Mouse (Mus musculus) megakaryocyte, embryonic 14.5 days (primary cell): ENCODE data around the gene Mthfsd. TPM values are rescaled to one million over a fixed set of nuclear protein-coding genes. Genes with fewer than 3 reads are reported as not detected.

ENCODE experiments used
- H3K27me3 ChIP-seq: replicated peaks from 2 replicates; pipeline ENCODE3; 2012; ENCODE audit warnings: inconsistent platforms
- H3K36me3 ChIP-seq: replicated peaks from 2 replicates; pipeline ENCODE3; 2012; ENCODE audit warnings: low read length, inconsistent platforms, mixed read lengths
- H3K4me1 ChIP-seq: 2 replicates; pipeline ENCODE4 v1.6.1; 2012; ENCODE audit warnings: inconsistent platforms
- H3K4me3 ChIP-seq: replicated peaks from 2 replicates; pipeline ENCODE3; 2012; ENCODE audit warnings: moderate library complexity, mild to moderate bottlenecking, inconsistent platforms
- H3K9me3 ChIP-seq: 2 replicates; pipeline ENCODE4 v1.6.1; 2012; ENCODE audit warnings: inconsistent platforms
- FLI1 ChIP-seq: IDR thresholded peaks from 2 replicates; pipeline ENCODE4 v1.6.1; 2012; ENCODE audit warnings: low read length, inconsistent platforms, mixed read lengths
- GATA1 ChIP-seq: IDR thresholded peaks from 3 replicates; pipeline ENCODE4 v1.6.1; 2012; ENCODE audit warnings: mixed read lengths, low read length, inconsistent platforms, borderline replicate concordance
- polyA plus RNA-seq: library from polyadenylated mRNA; stranded (reverse); fragments of >175 nt; gene quantifications from 2 replicates; pipeline ENCODE4 v1.2.3, GENCODE M21; 2012; ENCODE audit warnings: low replicate concordance; ENCODE audit not compliant: insufficient read depth

The Mthfsd gene
- polyA plus RNA-seq, 1 experiment = 66.9 TPM

- Histone ChIP-seq H3K36me3 (no peaks in the 10 kb centered on the region), H3K4me1 (peaks cover 7% of the 10 kb centered on the region), H3K9me3 (no peaks in the 10 kb centered on the region), H3K4me3 (no peak overlapping the region), H3K27me3 (peaks cover 98% of the 10 kb centered on the region)
- TF ChIP-seq GATA1 = no peak
- no peak for TF ChIP-seq FLI1
These were observed 33.4 kb downstream of the Mthfsd start for GRCm38 (mm10) chr8:121074848-121075145.

DNA sequence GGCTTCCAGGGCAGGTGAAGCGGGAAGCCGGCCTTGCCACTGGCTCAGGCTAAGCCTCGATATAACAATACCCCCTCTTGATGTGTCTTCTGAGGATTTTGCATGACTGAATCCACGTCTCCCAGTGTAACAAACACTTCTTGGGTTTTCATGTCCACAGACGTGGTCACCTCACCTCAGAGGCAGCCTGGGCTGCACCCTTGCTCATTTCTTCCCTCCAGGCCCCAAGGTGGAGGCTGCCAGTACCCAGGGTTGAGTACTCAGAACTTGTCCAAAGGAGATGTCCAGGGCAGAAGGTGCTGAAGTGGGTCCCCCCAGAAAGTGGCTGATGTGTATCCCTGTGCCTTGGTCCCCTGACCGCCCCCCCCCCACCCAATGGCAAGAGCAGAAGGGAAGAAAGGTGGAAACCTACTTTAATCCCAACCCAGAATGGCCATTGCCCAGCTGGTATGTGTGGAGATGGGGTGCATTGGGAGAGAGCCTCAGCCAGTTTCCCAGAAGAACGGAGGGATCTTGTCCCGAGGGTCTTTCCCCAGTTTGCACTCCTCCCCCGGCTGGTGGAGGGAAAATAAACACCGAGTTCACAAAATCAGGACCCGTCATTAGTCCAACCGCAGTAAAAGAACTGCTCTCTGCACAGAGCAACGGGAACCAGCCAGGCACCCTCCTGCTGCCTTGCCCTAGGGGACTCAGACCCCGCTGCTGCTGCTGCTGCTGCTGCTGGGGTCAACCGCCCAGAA lies 33.9 kb downstream of the Mthfsd start:
- Histone ChIP-seq H3K4me1 (peaks cover 7% of the 10 kb centered on the region), H3K36me3 (no peaks in the 10 kb centered on the region), H3K27me3 (peaks cover 98% of the 10 kb centered on the region), H3K9me3 (no peaks in the 10 kb centered on the region), H3K4me3 (no peak overlapping the region)
- no peak for TF ChIP-seq GATA1
- TF ChIP-seq FLI1 = no peak

DNA sequence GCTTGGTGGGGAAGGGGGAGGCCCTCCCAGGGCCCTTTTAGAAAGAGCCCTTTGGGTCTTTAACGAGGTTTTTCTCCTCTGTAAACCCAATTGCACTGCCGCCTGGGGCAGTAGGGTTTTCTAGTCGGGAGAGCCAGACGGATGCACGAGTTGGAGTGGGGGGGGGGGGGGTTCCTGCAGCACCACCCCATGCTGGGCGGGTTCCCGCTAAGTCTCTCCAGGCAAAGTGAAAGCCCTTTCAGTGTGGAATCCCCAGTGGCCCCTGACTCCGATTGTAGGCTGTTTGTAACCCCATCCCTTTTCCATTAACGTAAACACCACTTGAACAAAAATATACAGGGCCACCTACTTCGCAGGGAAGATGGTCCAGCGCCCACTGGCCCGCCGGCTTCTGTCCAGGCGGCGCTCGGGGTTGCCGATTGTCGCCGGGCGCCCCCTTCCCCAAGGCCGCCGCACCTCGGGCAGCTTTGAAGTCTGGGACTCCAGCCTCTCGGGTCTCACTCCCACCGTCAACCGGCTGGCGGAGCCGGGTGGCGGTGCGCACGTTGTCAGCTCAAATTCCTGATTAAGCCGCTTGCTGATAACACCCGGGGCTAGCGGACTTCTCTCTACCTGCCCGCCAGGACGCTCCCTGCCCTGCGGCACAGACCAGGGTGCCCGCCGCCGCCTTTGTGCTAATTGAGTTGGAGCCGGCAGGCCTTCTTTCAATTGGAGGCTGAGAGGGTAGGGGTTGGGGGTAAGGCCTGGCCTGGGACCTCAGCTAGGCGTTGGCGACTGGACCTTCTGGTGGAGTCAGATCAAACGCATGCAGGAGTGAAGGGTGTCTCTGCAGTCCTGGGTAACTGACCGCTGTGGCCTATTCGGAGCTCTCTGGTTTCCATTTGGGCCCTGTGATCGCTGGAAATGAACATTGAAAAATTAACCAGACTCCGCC lies 34.8 kb downstream of the Mthfsd start:
- Histone ChIP-seq H3K4me1 (peaks cover 7% of the 10 kb centered on the region), H3K36me3 (no peaks in the 10 kb centered on the region), H3K27me3 (peaks cover 98% of the 10 kb centered on the region), H3K9me3 (no peaks in the 10 kb centered on the region), H3K4me3 (no peak overlapping the region)
- TF ChIP-seq GATA1 (no peak), FLI1 (no peak)

DNA sequence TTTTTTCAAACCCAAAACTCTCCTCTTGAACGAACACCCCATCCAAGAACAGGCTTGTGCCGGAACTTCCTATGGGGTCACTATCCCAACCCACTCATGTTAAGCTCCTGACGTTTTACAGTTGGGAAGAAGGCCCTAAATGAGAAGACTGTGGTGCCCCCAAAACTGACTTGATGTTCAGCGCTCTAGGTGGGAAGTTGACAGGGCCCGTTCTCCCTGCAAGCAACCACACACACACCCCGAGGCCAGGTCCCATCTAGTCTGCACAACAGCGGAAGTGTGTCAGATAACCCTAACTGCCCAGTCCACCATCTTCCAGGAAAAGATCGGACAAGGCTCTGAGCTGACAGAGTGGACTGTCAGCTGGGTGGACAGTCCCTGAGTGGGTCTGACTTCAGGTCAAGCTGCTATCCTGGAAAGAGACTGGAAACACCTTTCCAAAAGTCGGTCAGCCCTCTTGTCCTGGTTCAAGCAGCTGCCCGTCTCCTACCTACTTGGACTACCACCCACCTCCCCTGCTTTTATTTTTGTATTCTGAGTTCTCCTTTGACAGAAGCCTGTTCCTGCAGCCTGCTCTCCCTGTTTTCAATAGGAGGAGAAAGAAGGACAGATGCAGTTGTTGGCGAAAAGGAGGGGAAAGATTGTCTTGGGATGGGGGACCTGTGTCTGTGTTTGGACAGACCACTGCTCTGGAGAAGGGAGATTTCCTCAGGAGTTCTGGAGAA lies 35.6 kb downstream of the Mthfsd start:
- Histone ChIP-seq H3K4me1 (peaks cover 6% of the 10 kb centered on the region), H3K4me3 (no peak overlapping the region), H3K9me3 (no peaks in the 10 kb centered on the region), H3K36me3 (no peaks in the 10 kb centered on the region), H3K27me3 (peaks cover 97% of the 10 kb centered on the region)
- no peak for TF ChIP-seq FLI1
- no peak for TF ChIP-seq GATA1

- Histone ChIP-seq H3K4me1 (peaks cover 5% of the 10 kb centered on the region; the same call in 1 of the 2 replicates), H3K36me3 (no peaks in the 10 kb centered on the region), H3K27me3 (peaks cover 89% of the 10 kb centered on the region), H3K4me3 (no peak overlapping the region), H3K9me3 (no peaks in the 10 kb centered on the region)
- no peak for TF ChIP-seq GATA1
- no peak for TF ChIP-seq FLI1
These were observed 36.7 kb downstream of the Mthfsd start for GRCm38 (mm10) chr8:121071454-121071853.

GRCm38 (mm10) chr8:121063649-121064048 lies 44.5 kb downstream of the Mthfsd start:
- H3K36me3 ChIP-seq = no peaks in the 10 kb centered on the region
- H3K4me3 ChIP-seq = no peak overlapping the region
- no peak for TF ChIP-seq FLI1
- TF ChIP-seq GATA1 = no peak
- no peaks in the 10 kb centered on the region for H3K4me1 ChIP-seq
- peaks cover 80% of the 10 kb centered on the region for H3K27me3 ChIP-seq
- peaks cover 7% of the 10 kb centered on the region; the same call in 1 of the 2 replicates for H3K9me3 ChIP-seq

- H3K4me3 ChIP-seq = no peak overlapping the region
- no peaks in the 10 kb centered on the region for H3K36me3 ChIP-seq
- TF ChIP-seq GATA1 (no peak), FLI1 (no peak)
- H3K27me3 ChIP-seq = peaks cover 82% of the 10 kb centered on the region
- H3K4me1 ChIP-seq = no peaks in the 10 kb centered on the region
- H3K9me3 ChIP-seq = peaks cover 7% of the 10 kb centered on the region; the same call in 1 of the 2 replicates
These were observed 45.7 kb downstream of the Mthfsd start for GRCm38 (mm10) chr8:121062521-121062920.

DNA sequence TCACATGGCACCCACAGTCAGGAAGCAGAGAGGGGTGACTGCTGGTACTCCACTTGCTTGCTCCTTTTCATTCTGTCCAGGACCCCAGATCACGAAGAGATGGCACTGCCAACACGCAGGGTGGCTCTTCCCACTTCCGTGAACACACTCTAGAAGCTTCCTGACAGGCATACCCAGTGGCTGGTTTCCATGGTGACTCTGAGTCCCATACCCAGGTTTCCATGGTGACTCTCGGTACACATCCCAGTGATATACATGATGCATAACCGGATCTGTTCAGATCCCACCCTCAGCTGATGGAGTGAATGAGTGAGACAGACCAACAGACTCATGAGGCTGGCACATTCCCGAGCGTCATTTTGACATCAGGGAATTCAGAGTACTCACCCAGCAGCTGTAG lies 49.1 kb downstream of the Mthfsd start:
- Histone ChIP-seq H3K36me3 (no peaks in the 10 kb centered on the region), H3K27me3 (peaks cover 86% of the 10 kb centered on the region), H3K4me1 (no peaks in the 10 kb centered on the region), H3K9me3 (peaks cover 3% of the 10 kb centered on the region; the same call in 1 of the 2 replicates), H3K4me3 (peak overlapping the region; percentile 15)
- TF ChIP-seq FLI1 (no peak), GATA1 (no peak)

DNA sequence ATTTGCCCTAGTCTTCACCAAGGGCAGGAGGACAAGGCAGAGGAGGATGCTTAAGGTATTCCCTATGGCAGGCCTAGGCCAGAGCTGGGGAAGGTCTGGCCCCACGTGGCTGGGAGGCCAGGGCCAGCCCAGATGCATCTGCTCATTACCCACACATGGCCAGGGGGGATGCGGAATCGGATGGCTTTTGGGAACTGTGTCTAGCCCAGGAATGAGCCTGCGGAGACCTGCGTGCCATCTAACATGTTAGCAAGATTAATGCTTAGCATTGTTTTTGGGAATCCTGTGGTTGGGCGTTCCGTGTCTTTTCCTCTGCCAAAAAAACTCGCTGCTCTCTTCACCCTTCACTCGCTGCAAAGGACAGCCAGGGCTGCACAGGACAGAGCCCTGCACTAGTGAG lies 50.1 kb downstream of the Mthfsd start:
- Histone ChIP-seq H3K36me3 (no peaks in the 10 kb centered on the region), H3K4me3 (no peak overlapping the region), H3K27me3 (peaks cover 78% of the 10 kb centered on the region), H3K9me3 (peaks cover 3% of the 10 kb centered on the region; the same call in 1 of the 2 replicates), H3K4me1 (no peaks in the 10 kb centered on the region)
- no peak for TF ChIP-seq GATA1

DNA sequence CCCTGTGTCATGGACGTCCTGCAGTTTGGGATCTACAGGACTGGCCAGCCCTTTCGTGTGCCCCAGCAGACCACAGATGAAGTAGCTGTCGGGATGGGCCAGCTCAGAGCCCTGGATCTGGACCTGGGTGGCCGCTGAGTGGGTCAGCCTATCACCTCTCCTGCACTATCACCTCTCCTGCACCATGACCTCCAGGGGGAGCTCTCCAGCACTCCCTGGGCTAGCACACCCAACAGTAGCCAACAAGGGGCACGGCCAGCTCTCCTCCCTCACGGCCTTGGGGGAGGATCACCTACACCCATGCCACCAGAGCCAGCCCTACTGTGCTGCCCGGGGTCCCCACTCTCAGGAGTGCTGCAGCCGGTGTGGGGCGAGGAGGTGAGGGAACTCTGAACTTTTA lies 60.8 kb downstream of the Mthfsd start:
- peaks cover 18% of the 10 kb centered on the region for H3K9me3 ChIP-seq
- H3K4me3 ChIP-seq = no peak overlapping the region
- peaks cover 53% of the 10 kb centered on the region for H3K27me3 ChIP-seq
- H3K36me3 ChIP-seq = no peaks in the 10 kb centered on the region
- peaks cover 4% of the 10 kb centered on the region for H3K4me1 ChIP-seq
- TF ChIP-seq FLI1 (no peak), GATA1 (no peak)
